Mouse (Mus musculus) liver, embryonic 15.5 days (tissue): ENCODE data around the gene B230217C12Rik. TPM values are rescaled to one million over a fixed set of nuclear protein-coding genes. Genes with fewer than 3 reads are reported as not detected.

ENCODE experiments used
- ATAC-seq: fragments of 200-750 bp; cut with Nextera tagmentation; 2 replicates; pipeline ENCODE4 v1.8.0; 2017; ENCODE audit warnings: moderate number of reproducible peaks, mild to moderate bottlenecking, moderate library complexity; ENCODE audit not compliant: insufficient read depth
- H3K27ac ChIP-seq: fragments of 300-500 bp; sonication (generic); replicated peaks from 2 replicates; pipeline ENCODE4 v1.5.1; 2015; ENCODE audit warnings: mild to moderate bottlenecking, inconsistent platforms
- H3K27me3 ChIP-seq: fragments of 300-500 bp; sonication (generic); 2 replicates; pipeline ENCODE4 v1.6.1; 2015; ENCODE audit warnings: mild to moderate bottlenecking, inconsistent platforms
- H3K36me3 ChIP-seq: fragments of 300-500 bp; sonication (generic); replicated peaks from 2 replicates; pipeline ENCODE4 v1.6.1; 2015; ENCODE audit warnings: moderate library complexity, mild to moderate bottlenecking, inconsistent platforms
- H3K4me1 ChIP-seq: fragments of 300-500 bp; sonication (generic); replicated peaks from 2 replicates; pipeline ENCODE4 v1.6.1; 2015; ENCODE audit warnings: inconsistent platforms
- H3K4me2 ChIP-seq: fragments of 300-500 bp; sonication (generic); 2 replicates; pipeline ENCODE4 v1.6.1; 2015; ENCODE audit warnings: moderate library complexity, mild to moderate bottlenecking, inconsistent platforms
- H3K4me3 ChIP-seq: fragments of 300-500 bp; sonication (generic); replicated peaks from 2 replicates; pipeline ENCODE4 v1.5.1; 2015; ENCODE audit warnings: mild to moderate bottlenecking, inconsistent platforms
- H3K9ac ChIP-seq: fragments of 300-500 bp; sonication (generic); 2 replicates; pipeline ENCODE4 v1.6.1; 2015; ENCODE audit warnings: moderate library complexity, mild to moderate bottlenecking, inconsistent platforms
- H3K9me3 ChIP-seq: fragments of 300-500 bp; sonication (generic); replicated peaks from 2 replicates; pipeline ENCODE4 v1.6.1; 2016; ENCODE audit warnings: inconsistent platforms
- WGBS: fragments of 180-500 bp; shearing (Covaris S2); methylation state at CpG from one replicate; pipeline ENCODE4 v1.1.7; 2015; ENCODE audit warnings: mixed read lengths; ENCODE audit not compliant: insufficient replicate concordance; 5-methylcytosine and 5-hydroxymethylcytosine counted together
- polyA plus RNA-seq: library from polyadenylated mRNA; unstranded; fragments of >200 nt; fragmentation: Nextera tagmentation; extraction: Ambion mirVana; gene quantifications from 2 replicates; pipeline ENCODE4 v1.2.1, GENCODE M21; 2015

B230217C12Rik gene
- 0.30 and 0.39 TPM in 2 replicates for polyA plus RNA-seq

DNA sequence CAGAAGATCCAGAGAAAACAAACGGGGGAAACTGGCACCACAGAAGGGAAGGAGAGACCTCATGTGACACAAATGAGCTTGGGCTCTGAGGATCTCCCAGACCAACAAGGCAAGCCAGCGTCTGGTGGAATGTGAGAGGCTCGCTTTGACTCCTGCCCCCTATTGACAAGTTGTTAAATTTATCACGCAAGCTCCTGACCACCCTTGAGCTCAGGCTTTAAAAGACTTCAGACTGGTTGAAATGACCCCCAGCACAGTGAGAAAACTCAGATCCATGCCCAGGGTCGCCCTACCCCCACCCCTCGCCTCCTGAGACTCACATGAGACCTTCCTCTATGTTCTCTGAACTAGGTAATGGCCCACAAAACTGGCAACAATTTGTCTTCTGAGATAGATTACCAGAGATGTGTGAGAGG, at the start of gene B230217C12Rik:
B230217C12Rik (plus strand) TSS at position 242 of the 416 bp plus-strand sequence.
- H3K9ac ChIP-seq: peak within 1 kb of the TSS; percentile 30; the same call in 1 of the 2 replicates
- peak; percentile 16 for ATAC-seq
- WGBS: 3% methylated on average over 6 of the region's 6 CpGs

DNA sequence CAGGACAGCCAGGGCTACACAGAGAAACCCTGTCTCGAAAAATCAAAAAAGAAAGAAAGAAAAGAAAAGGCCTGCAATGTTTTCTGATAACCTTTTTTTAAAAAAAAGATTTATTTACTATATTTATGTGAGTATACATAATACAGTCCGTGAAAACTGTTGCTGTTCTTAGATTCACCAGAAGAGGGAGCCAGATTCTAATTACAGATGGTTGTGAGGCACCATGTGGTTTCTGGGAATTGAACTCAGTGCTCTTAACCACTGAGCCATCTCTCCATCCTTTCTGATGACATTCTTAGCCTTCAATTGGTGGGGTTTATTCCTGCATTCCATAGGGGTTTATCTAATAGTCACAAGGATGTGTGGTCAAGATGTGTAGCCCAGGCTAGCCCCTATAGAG, 47.4 kb upstream of the B230217C12Rik start:
- Histone ChIP-seq H3K27me3 (peaks cover 4% of the 10 kb centered on the region; the same call in 1 of the 2 replicates), H3K36me3 (no peaks in the 10 kb centered on the region), H3K4me3 (no peak overlapping the region), H3K9ac (no peak overlapping the region), H3K4me2 (no peak overlapping the region), H3K4me1 (peaks cover 6% of the 10 kb centered on the region), H3K27ac (no peak overlapping the region), H3K9me3 (no peaks in the 10 kb centered on the region)
- 7% methylated on average over 2 of the region's 2 CpGs for WGBS
- ATAC-seq: no peak

More for the DNA sequence above, at the start of gene B230217C12Rik:
- H3K4me2 ChIP-seq: peak within 1 kb of the TSS; percentile 74
- H3K9me3 ChIP-seq: no peaks in the 10 kb centered on the region
- peak within 1 kb of the TSS; percentile 55 for H3K4me3 ChIP-seq
- H3K27ac ChIP-seq: peak within 1 kb of the TSS; percentile 20; the same call in 1 of the 2 replicates
- peaks cover 7% of the 10 kb centered on the region for H3K36me3 ChIP-seq
- H3K27me3 ChIP-seq: no peaks in the 10 kb centered on the region
- H3K4me1 ChIP-seq: peaks cover 48% of the 10 kb centered on the region

DNA sequence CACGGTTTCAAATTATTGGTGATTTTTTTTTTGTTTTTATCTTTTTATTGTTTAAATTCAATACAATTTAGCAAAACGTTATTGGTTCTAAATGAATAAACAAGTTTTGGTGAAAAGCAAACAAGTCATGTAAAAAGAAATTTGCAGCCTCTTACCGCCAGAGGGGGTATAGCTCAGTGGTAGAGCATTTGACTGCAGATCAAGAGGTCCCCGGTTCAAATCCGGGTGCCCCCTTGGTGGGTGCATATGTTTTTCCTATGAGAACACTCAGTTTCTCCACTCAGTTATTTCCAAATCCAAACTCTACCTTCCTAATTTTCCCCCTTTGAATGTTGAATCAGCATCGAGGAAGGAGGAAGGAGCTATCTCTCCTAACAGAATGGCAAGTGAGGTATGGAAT, 43.7 kb upstream of the B230217C12Rik start:
- no peak for ATAC-seq
- Histone ChIP-seq H3K27me3 (peaks cover 28% of the 10 kb centered on the region), H3K36me3 (no peaks in the 10 kb centered on the region), H3K4me2 (no peak overlapping the region), H3K4me1 (peaks cover 41% of the 10 kb centered on the region), H3K9ac (no peak overlapping the region), H3K4me3 (no peak overlapping the region), H3K9me3 (no peaks in the 10 kb centered on the region), H3K27ac (no peak overlapping the region)
- 3% methylated on average over 6 of the region's 6 CpGs for WGBS

DNA sequence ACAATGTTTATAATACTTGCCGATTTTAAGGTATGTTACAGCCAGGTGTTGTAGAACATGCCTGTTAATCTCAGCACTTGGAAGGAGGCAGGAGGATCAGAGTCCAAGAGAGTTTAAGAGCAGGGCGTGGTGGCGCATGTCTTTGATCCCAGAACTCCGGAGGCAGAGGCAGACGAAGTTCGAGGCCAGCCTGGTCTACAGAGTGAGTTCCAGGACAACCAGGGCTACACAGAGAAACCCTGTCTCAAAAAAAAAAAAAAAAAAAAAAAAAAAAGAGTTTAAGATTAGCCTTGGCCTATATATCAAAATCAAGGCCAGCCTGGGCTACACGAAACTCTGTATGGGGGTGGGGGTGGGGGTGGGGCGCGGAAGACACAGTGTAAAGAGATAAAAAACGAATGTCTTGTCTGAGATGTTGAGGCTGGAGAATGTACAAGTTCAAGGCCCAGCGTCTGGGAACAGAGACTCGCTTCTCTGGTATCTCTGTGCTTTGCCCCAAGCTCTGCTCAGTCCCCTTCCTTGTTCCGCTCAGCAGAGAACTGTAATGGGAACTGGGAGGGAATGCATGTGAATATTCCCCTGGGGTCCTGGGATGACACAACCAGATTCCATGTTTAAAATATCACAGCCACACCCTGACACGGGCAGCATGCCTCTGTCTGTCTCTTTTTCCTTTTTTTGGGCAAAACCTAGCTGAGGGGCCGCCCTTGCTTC, 43.1 kb upstream of the B230217C12Rik start:
- 51% methylated on average over 15 of the region's 15 CpGs for WGBS
- Histone ChIP-seq H3K4me2 (peak overlapping the region; percentile 92; the same call in 1 of the 2 replicates), H3K9ac (no peak overlapping the region), H3K4me3 (no peak overlapping the region), H3K4me1 (peaks cover 48% of the 10 kb centered on the region), H3K27ac (no peak overlapping the region), H3K9me3 (no peaks in the 10 kb centered on the region), H3K36me3 (no peaks in the 10 kb centered on the region), H3K27me3 (peaks cover 28% of the 10 kb centered on the region)
- no peak for ATAC-seq

DNA sequence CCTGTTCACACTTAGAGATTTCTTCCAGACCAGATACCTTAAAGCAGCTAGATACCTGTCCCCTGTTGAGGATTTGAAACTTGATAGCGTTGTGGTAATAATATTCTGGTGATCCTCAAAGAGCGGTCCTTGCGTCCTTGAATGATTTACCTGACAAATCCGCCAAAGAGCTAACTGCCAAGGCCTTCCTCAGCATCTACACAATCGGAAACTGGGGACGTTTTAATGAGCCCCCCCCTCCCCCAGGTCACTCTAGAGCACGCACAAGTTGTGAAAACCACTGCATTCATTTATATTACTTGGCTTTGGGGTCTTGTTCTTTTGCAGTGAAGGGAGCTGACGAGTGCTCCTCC, 42.5 kb upstream of the B230217C12Rik start:
- H3K27me3 ChIP-seq: peaks cover 28% of the 10 kb centered on the region
- H3K4me3 ChIP-seq: peak overlapping the region; percentile 71; the same call in 1 of the 2 replicates
- H3K4me2 ChIP-seq: peak overlapping the region; percentile 92
- no peak overlapping the region for H3K9ac ChIP-seq
- H3K36me3 ChIP-seq: no peaks in the 10 kb centered on the region
- 46% methylated on average over 8 of the region's 8 CpGs for WGBS
- H3K27ac ChIP-seq: no peak overlapping the region
- ATAC-seq: no peak
- peaks cover 53% of the 10 kb centered on the region for H3K4me1 ChIP-seq
- no peaks in the 10 kb centered on the region for H3K9me3 ChIP-seq

DNA sequence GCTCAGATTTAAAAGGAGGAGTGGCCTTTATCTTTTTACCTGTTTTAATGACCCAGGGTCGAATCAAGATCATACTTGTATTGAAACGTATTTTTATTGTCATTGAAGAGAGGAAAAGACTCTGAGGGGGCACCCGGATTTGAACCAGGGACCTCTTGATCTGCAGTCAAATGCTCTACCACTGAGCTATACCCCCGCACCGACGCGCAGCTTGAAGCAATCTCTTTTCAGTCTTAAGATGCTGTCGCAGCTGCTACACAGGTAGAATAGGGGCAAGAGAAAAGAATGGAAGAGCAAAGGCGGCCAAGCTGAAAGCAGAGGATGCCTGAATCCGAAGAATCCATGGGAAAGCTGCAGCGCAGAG, 41.8 kb upstream of the B230217C12Rik start, which contains the start of gene Lasp1:
Lasp1 (plus strand) TSS at position 219 of the 364 bp plus-strand sequence.
- peak; percentile 25 for ATAC-seq
- Histone ChIP-seq H3K4me3 (peak within 1 kb of the TSS; percentile 71), H3K27ac (peak within 1 kb of the TSS; percentile 89), H3K27me3 (peaks cover 28% of the 10 kb centered on the region), H3K36me3 (no peaks in the 10 kb centered on the region), H3K9ac (peak within 1 kb of the TSS; percentile 65), H3K9me3 (no peaks in the 10 kb centered on the region), H3K4me2 (peak within 1 kb of the TSS; percentile 92), H3K4me1 (peaks cover 60% of the 10 kb centered on the region)
- under 1% methylated on average over 11 of the region's 11 CpGs for WGBS

DNA sequence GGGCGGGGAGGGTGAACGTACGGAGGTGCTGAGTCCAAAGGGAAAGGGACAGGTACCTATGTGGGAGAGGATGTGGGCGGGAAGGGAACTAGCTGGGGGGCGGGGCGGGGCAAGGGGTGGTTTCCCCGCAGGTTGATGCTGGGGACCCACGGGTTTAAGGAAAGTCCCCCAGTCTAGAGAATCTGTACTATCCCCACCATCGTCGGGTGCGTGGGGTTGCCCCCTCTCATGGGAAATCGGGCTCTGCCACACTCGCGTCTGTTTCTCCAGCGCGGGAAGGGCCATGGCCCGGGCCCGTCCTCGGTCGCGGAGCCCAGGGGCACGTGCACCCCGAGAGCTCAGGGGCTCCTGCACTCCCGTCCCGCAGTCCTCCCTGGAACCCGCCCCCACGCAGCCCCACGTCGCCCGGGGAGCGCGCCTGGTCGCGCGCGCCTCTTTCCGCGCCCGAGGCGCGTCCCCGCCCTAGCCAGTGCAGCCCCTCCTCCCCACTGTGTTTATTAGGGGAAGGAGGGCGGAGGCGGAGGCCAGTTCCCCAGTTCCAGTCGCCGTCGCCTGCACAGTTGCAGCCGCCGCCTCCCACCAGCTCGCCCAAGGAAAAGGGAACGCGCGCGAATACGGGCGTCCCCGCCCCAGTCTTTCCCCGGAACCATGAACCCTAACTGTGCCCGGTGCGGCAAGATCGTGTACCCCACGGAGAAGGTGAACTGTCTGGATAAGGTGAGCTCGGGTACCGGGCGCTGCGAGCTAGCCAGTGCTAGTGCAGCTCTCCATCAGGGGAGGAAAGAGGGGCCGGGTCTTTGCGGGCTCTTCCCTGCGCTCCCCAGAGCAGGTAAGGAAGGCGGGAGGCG, 41.2 kb upstream of the B230217C12Rik start:
- ATAC-seq: peak; percentile 73
- peak overlapping the region; percentile 92 for H3K4me2 ChIP-seq
- under 1% methylated on average over 71 of the region's 71 CpGs for WGBS

DNA sequence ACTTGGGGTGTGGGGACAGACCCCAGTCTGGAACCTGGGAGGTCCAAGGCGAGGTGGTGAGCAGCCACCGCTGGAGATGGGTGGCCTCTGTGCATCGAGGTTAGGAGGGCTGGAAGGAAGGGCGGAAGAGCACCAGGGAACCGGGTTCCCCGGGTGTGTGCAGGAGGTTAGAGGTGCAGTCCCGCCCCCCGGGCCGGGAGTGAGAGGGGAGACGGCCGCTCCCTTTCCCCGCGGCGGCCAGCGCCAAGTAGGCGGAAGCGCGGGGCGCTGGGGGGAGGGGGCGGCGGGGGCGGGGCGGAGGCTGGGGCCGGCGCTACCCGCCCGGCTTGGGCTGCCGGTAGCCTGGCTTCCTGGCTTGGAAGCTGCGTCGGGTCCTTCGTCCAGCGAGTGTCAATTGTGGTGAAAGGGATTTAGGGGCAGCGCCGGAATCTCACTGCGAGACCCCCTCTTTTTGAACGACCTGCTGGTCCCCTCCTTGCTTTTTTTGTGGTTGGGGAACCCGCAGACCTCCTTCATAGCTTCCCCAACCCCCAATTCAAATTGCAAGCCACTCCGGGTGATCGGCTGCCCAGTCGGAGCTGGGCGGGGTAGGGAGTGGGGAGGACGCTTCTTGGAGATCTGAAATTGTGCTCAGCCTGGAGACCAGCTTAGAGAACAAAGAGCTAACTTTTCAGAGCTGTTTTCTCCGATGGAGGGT, 40.4 kb upstream of the B230217C12Rik start:
- H3K27ac ChIP-seq: peak overlapping the region; percentile 89
- peaks cover 74% of the 10 kb centered on the region for H3K4me1 ChIP-seq
- WGBS: under 1% methylated on average over 42 of the region's 43 CpGs
- no peaks in the 10 kb centered on the region for H3K9me3 ChIP-seq
- ATAC-seq: peak; percentile 54
- H3K27me3 ChIP-seq: peaks cover 28% of the 10 kb centered on the region
- H3K36me3 ChIP-seq: no peaks in the 10 kb centered on the region
- peak overlapping the region; percentile 92 for H3K4me2 ChIP-seq
- H3K4me3 ChIP-seq: peak overlapping the region; percentile 71
- H3K9ac ChIP-seq: peak overlapping the region; percentile 65

More for the DNA sequence above, 41.2 kb upstream of the B230217C12Rik start:
- H3K27ac ChIP-seq: peak overlapping the region; percentile 89
- H3K4me1 ChIP-seq: peaks cover 66% of the 10 kb centered on the region
- peak overlapping the region; percentile 65 for H3K9ac ChIP-seq
- H3K36me3 ChIP-seq: no peaks in the 10 kb centered on the region
- H3K27me3 ChIP-seq: peaks cover 28% of the 10 kb centered on the region
- H3K9me3 ChIP-seq: no peaks in the 10 kb centered on the region
- H3K4me3 ChIP-seq: peak overlapping the region; percentile 71

DNA sequence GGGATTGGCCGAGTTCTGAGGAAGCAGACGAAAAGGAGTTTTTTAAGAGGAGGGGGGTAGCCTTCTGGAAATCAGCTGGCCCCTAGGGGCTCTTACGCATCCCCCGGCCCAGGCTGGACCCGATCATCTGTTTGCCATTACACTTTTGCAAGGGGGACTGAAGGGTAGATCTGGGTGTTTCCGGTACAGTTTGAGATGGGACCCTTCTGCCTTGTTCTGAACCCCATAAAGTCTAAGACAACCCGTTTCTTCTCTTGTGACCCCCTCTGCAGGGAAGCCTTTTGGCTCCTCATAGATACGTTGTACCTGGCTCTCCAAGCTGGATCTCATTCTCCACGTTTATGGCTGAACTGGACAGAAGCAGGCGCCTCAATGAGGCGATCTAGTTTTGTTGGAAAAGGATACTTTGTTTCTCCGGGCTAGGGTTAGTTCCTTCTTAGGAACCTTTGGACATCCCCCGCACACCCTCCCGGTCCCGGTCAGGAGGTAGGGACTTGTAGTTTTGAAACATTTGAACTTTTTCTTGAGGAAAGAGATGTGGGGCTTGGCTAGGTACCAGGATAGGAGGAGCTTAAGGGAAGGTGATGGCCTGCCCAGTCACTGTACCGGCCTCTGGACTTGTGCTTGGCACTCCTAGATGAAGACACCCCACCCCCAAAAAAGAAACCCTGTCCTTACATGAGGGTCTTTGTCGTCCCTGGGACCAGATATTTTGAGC, 39.7 kb upstream of the B230217C12Rik start:
- Histone ChIP-seq H3K36me3 (no peaks in the 10 kb centered on the region), H3K4me1 (peaks cover 81% of the 10 kb centered on the region), H3K4me3 (peak overlapping the region; percentile 71), H3K4me2 (peak overlapping the region; percentile 92), H3K9ac (peak overlapping the region; percentile 65), H3K27me3 (peaks cover 28% of the 10 kb centered on the region), H3K9me3 (no peaks in the 10 kb centered on the region), H3K27ac (peak overlapping the region; percentile 89)
- no peak for ATAC-seq
- 9% methylated on average over 17 of the region's 17 CpGs for WGBS
